Mouse (Mus musculus) bone marrow macrophage, adult 2 months (primary cell): ENCODE measurements around the gene Vkorc1l1.

ENCODE experiments used
- CTCF ChIP-seq: IDR thresholded peaks from 2 replicates; pipeline ENCODE4 v1.5.1; 2012; ENCODE audit warnings: low read depth, mild to moderate bottlenecking, low read length, moderate library complexity
- POLR2A ChIP-seq: IDR thresholded peaks from 2 replicates; pipeline ENCODE4 v1.6.1; 2012; ENCODE audit warnings: mild to moderate bottlenecking, low read depth, low read length, borderline replicate concordance

GRCm38 (mm10) chr5:130009784-130010183 is 68.0 kb downstream of the Vkorc1l1 start:
- TF ChIP-seq CTCF = no peak
- TF ChIP-seq POLR2A = no peak
